Mouse (Mus musculus): Measurements from ENCODE around the gene Atxn7l3. TPM values are rescaled to one million over a fixed set of nuclear protein-coding genes. Genes with fewer than 3 reads are reported as not detected.

The Atxn7l3 gene
- polyA plus RNA-seq, 1 experiment from 2014 or later, result 14.7 TPM

DNA sequence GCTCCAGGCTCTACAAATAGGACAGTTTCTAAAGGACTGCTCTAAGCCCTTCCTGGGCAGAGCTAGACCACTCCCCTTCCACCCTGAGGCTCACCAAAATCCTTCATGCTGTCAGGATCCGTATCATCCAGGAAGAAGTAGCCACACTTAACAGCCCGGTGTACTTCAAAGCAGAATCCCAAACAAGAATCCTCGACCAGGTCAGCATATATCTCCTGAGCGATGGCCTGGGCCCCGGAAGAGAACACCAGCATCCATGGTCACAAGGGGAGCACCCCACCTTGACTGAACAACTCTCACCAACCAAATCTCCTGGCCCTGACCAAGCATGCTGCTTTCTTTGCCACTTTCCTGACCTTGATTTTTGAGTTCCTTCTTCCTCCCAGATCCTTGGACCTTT is 2.0 kb downstream of the Atxn7l3 start:
- H3K36me3 ChIP-seq (ENCODE audit: control insufficient read depth, insufficient read depth, low read length), result peaks cover 31% of the 10 kb centered on the region
- H3K4me1 ChIP-seq (replicated peaks; ENCODE audit: control insufficient read depth, insufficient read depth, low read length), result peaks cover 20% of the 10 kb centered on the region
- no peak overlapping the region; the same call in 1 of the 2 replicates for H3K4me2 ChIP-seq
- no peak for ATAC-seq (replicated peaks; ENCODE audit: low FRiP score)
- no peaks in the 10 kb centered on the region for H3K9me3 ChIP-seq (ENCODE audit: control insufficient read depth, low read length)
- H3K27ac ChIP-seq (ENCODE audit: low read depth, low read length), result peak overlapping the region; percentile 100; the same call in 1 of the 2 replicates
- no peaks in the 10 kb centered on the region for H3K27me3 ChIP-seq (replicated peaks; ENCODE audit: control insufficient read depth, insufficient read depth, low read length)
- 79% methylated on average over 5 of the region's 5 CpGs for WGBS
- 0 out of 2 replicates have a peak overlapping the region, but pooled peaks have one; percentile 67 for H3K9ac ChIP-seq (ENCODE audit: low read depth, low read length)
- H3K4me3 ChIP-seq (ENCODE audit: low read depth, low read length), result peak overlapping the region; percentile 77; the same call in 1 of the 2 replicates
- DNase-seq (ENCODE audit: low spot score), result no peak

DNA sequence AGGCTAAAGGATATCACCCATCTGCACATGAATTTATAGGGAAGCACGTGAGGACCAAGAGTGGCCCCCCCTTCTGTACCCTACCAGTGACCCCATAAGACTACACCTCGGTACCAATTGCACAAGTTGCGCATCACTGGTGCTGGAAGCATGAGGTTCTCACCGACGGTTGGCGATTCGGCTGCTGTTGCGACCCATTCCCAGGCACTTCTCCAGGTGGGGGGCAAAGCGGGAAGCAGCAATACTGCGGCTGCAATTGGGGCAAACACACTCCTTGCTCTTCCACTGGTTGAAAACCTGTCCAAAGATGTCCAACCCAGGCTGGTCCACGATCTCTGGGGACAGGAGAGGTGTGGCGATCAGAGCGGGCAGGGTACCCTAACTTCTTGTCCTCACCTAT is 2.5 kb downstream of the Atxn7l3 start:
- ATAC-seq (replicated peaks; ENCODE audit: low FRiP score), result no peak
- no peak overlapping the region for H3K27ac ChIP-seq (ENCODE audit: low read depth, low read length)
- no peak overlapping the region; the same call in 1 of the 2 replicates for H3K4me3 ChIP-seq (ENCODE audit: low read depth, low read length)
- DNase-seq (ENCODE audit: low spot score), result no peak
- WGBS, result 94% methylated on average over 13 of the region's 13 CpGs
- no peak overlapping the region for H3K9ac ChIP-seq (ENCODE audit: low read depth, low read length)
- peaks cover 20% of the 10 kb centered on the region for H3K4me1 ChIP-seq (replicated peaks; ENCODE audit: control insufficient read depth, insufficient read depth, low read length)
- no peak overlapping the region; the same call in 1 of the 2 replicates for H3K4me2 ChIP-seq
- no peaks in the 10 kb centered on the region for H3K9me3 ChIP-seq (ENCODE audit: control insufficient read depth, low read length)
- peaks cover 31% of the 10 kb centered on the region for H3K36me3 ChIP-seq (ENCODE audit: control insufficient read depth, insufficient read depth, low read length)
- H3K27me3 ChIP-seq (replicated peaks; ENCODE audit: control insufficient read depth, insufficient read depth, low read length), result no peaks in the 10 kb centered on the region

DNA sequence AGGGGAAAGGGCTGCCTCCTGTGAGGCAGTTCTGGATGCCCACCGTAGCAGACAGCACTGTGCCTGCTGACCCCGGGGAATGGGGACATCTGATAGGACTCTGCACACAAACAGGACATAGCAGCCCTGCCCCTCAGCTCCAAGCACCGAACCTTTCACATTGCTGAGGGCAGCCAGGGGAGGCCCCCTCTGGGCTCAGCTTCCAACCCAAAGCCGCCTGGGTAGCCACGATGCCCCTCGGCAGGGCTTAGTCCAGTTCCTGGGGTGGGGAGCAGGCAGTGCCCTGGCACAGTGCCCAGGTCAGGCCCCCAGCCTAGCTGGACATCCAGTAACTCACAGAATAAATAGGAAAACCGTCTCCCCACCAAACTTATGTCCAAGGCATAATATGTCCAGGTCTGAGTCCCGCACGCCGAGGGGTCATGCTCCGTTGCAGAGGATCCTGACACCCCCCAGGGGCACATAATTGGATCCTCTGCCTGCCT is 5.3 kb downstream of the Atxn7l3 start:
- no peak for DNase-seq (ENCODE audit: low spot score)
- Histone ChIP-seq H3K36me3 (ENCODE audit: control insufficient read depth, insufficient read depth, low read length) (peaks cover 43% of the 10 kb centered on the region), H3K9me3 (ENCODE audit: control insufficient read depth, low read length) (no peaks in the 10 kb centered on the region), H3K4me3 (ENCODE audit: low read depth, low read length) (no peak overlapping the region), H3K27ac (ENCODE audit: low read depth, low read length) (no peak overlapping the region), H3K4me1 (replicated peaks; ENCODE audit: control insufficient read depth, insufficient read depth, low read length) (peaks cover 18% of the 10 kb centered on the region), H3K27me3 (replicated peaks; ENCODE audit: control insufficient read depth, insufficient read depth, low read length) (no peaks in the 10 kb centered on the region), H3K4me2 (no peak overlapping the region), H3K9ac (ENCODE audit: low read depth, low read length) (no peak overlapping the region)
- ATAC-seq (replicated peaks; ENCODE audit: low FRiP score), result no peak
- 87% methylated on average over 11 of the region's 11 CpGs for WGBS

DNA sequence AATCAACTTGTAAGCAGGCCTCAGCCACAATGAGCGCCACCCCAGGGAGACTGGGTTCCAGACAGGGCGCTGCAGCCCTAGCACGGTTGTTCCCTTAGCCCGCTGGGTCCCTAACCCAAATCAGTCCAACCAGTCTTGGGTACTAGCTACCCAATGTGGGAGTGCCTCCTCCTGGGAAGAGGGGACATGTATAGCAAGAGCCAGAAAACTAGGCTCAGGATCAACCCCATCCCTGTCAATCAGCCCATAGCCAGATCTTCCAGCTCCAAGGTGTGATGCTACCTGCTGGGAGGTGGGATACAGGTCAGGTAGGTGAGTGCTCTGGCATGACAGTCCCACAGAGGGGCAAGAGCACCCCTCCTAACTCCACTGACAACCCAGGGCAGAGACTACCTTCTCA is 6.3 kb downstream of the Atxn7l3 start:
- no peak overlapping the region for H3K27ac ChIP-seq (ENCODE audit: low read depth, low read length)
- WGBS, result 88% methylated on average over 4 of the region's 4 CpGs
- H3K36me3 ChIP-seq (ENCODE audit: control insufficient read depth, insufficient read depth, low read length), result peaks cover 43% of the 10 kb centered on the region
- no peak for ATAC-seq (replicated peaks; ENCODE audit: low FRiP score)
- peaks cover 21% of the 10 kb centered on the region for H3K4me1 ChIP-seq (replicated peaks; ENCODE audit: control insufficient read depth, insufficient read depth, low read length)
- H3K4me3 ChIP-seq (ENCODE audit: low read depth, low read length), result no peak overlapping the region
- no peak overlapping the region for H3K4me2 ChIP-seq
- DNase-seq (ENCODE audit: low spot score), result no peak
- H3K9ac ChIP-seq (ENCODE audit: low read depth, low read length), result no peak overlapping the region
- H3K9me3 ChIP-seq (ENCODE audit: control insufficient read depth, low read length), result no peaks in the 10 kb centered on the region
- no peaks in the 10 kb centered on the region for H3K27me3 ChIP-seq (replicated peaks; ENCODE audit: control insufficient read depth, insufficient read depth, low read length)

DNA sequence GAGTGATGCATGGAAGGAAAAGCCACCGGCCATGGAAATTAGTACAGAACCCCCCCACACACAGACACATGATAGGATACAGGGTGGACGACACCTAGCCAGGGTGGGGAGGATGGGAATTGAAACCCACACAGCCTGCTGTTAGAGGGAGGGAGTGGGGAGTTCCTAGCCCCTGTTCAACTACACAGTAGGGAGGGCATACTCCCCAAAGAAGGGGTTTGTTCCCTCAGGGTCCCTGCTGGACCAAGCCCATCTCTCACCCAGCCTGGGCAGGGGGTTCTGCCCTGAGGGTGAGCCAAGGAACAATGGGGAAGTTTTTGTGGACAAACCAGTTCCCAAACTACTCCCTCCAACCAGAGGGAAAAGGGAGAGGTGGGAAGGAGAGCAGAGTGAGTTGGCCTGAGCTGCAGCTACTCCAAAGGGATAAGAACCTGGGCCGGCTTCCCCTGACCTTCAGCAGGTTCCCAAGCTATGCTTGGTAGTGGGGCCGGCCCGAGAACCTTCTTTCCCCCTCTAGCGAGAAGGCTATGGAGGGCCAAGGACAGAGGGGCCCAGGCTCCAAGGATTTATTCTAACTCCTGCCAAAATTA is 6.8 kb downstream of the Atxn7l3 start:
- Histone ChIP-seq H3K36me3 (ENCODE audit: control insufficient read depth, insufficient read depth, low read length) (peaks cover 43% of the 10 kb centered on the region), H3K9me3 (ENCODE audit: control insufficient read depth, low read length) (no peaks in the 10 kb centered on the region), H3K4me2 (no peak overlapping the region), H3K9ac (ENCODE audit: low read depth, low read length) (no peak overlapping the region), H3K27me3 (replicated peaks; ENCODE audit: control insufficient read depth, insufficient read depth, low read length) (no peaks in the 10 kb centered on the region), H3K4me3 (ENCODE audit: low read depth, low read length) (no peak overlapping the region), H3K4me1 (replicated peaks; ENCODE audit: control insufficient read depth, insufficient read depth, low read length) (peaks cover 16% of the 10 kb centered on the region), H3K27ac (ENCODE audit: low read depth, low read length) (no peak overlapping the region)
- 70% methylated on average over 6 of the region's 6 CpGs for WGBS
- ATAC-seq (replicated peaks; ENCODE audit: low FRiP score) (no peak), DNase-seq (ENCODE audit: low spot score) (no peak)

DNA sequence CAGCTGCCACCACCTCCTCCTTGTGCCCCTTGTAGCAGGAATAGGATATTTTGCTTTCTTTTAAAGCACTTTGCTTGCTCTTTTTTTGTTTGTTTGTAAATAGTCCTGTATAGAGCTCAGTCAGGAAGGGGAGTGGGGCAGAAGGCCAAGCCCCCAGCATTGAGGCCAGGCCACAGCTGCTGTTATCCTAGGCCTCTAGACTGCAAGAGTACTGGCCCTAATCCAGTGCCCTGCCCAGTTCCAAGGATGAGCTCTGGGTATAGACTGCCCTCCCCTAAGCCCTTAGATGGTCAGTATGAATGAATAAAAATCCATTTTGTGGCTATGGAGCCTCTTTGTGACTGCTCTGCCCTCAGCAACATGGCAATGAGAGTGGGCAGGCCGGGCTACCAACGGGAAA is 7.5 kb downstream of the Atxn7l3 start:
- H3K9ac ChIP-seq (ENCODE audit: low read depth, low read length), result no peak overlapping the region
- H3K4me1 ChIP-seq (replicated peaks; ENCODE audit: control insufficient read depth, insufficient read depth, low read length), result peaks cover 12% of the 10 kb centered on the region
- peaks cover 40% of the 10 kb centered on the region for H3K36me3 ChIP-seq (ENCODE audit: control insufficient read depth, insufficient read depth, low read length)
- no peaks in the 10 kb centered on the region for H3K27me3 ChIP-seq (replicated peaks; ENCODE audit: control insufficient read depth, insufficient read depth, low read length)
- H3K9me3 ChIP-seq (ENCODE audit: control insufficient read depth, low read length), result no peaks in the 10 kb centered on the region
- 88% methylated on average over 2 of the region's 2 CpGs for WGBS
- DNase-seq (ENCODE audit: low spot score) (no peak), ATAC-seq (replicated peaks; ENCODE audit: low FRiP score) (no peak)
- peak overlapping the region; percentile 34; the same call in 1 of the 2 replicates for H3K27ac ChIP-seq (ENCODE audit: low read depth, low read length)
- no peak overlapping the region for H3K4me3 ChIP-seq (ENCODE audit: low read depth, low read length)
- H3K4me2 ChIP-seq, result no peak overlapping the region

DNA sequence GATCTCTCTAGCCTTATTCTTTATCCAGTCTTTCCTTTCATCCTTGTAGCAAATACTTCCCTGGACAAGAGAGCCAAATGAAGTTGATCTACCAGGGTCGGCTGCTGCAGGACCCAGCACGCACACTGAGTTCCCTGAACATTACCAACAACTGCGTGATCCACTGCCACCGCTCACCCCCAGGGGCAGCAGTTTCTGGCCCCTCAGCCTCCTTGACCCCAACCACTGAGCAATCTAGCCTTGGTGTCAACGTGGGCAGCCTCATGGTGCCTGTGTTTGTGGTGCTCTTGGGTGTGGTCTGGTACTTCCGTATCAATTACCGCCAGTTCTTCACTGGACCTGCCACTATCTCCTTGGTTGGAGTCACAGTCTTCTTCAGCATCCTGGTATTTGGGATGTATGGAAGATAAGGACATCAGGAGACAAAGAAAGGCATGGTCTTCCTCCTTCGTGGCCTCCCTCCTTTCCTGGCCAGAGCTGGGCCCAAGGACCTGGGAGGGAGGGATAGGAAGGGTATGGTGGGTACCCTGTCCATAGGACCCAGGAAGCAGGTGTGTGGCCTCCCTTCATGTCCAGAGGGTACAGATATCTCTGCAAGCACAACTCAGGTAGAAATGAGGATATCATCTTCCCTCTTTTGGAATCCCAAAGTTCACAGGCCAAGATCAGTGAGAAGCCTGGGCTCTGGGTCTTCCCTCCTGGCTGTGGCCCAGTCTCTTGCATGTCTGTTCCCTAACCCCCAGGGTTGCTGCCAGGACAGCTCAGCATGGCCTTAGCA is 8.2 kb downstream of the Atxn7l3 start:
- H3K9ac ChIP-seq (ENCODE audit: low read depth, low read length), result no peak overlapping the region
- no peak overlapping the region for H3K27ac ChIP-seq (ENCODE audit: low read depth, low read length)
- no peaks in the 10 kb centered on the region for H3K9me3 ChIP-seq (ENCODE audit: control insufficient read depth, low read length)
- H3K36me3 ChIP-seq (ENCODE audit: control insufficient read depth, insufficient read depth, low read length), result peaks cover 37% of the 10 kb centered on the region
- no peak for ATAC-seq (replicated peaks; ENCODE audit: low FRiP score)
- DNase-seq (ENCODE audit: low spot score), result no peak
- WGBS, result 85% methylated on average over 8 of the region's 8 CpGs
- no peak overlapping the region for H3K4me2 ChIP-seq
- 0 out of 2 replicates have a peak overlapping the region, but pooled peaks have one; percentile 8 for H3K4me3 ChIP-seq (ENCODE audit: low read depth, low read length)
- H3K4me1 ChIP-seq (replicated peaks; ENCODE audit: control insufficient read depth, insufficient read depth, low read length), result peaks cover 12% of the 10 kb centered on the region
- no peaks in the 10 kb centered on the region for H3K27me3 ChIP-seq (replicated peaks; ENCODE audit: control insufficient read depth, insufficient read depth, low read length)

DNA sequence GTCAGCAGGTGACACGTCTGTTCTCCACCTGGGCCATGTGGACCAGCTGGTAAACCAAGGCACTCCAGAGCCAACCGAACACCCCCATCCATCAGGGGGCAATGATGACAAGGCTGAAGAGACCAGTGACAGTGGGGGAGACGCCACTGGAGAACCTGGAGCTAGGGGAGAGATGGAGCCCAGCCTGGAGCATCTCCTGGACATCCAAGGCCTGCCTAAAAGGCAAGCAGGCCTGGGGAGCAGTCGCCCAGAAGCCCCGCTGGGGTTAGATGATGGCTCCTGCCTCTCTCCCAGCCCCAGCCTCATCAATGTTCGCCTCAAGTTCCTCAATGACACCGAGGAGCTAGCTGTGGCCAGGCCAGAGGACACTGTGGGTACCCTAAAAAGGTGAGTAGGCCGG is 8.9 kb downstream of the Atxn7l3 start:
- WGBS, result 89% methylated on average over 8 of the region's 8 CpGs
- H3K4me3 ChIP-seq (ENCODE audit: low read depth, low read length), result no peak overlapping the region

More for the DNA sequence above, 8.9 kb downstream of the Atxn7l3 start:
- no peak overlapping the region for H3K9ac ChIP-seq (ENCODE audit: low read depth, low read length)
- peaks cover 12% of the 10 kb centered on the region for H3K4me1 ChIP-seq (replicated peaks; ENCODE audit: control insufficient read depth, insufficient read depth, low read length)
- no peak overlapping the region for H3K27ac ChIP-seq (ENCODE audit: low read depth, low read length)
- no peaks in the 10 kb centered on the region for H3K27me3 ChIP-seq (replicated peaks; ENCODE audit: control insufficient read depth, insufficient read depth, low read length)
- no peak for DNase-seq (ENCODE audit: low spot score)
- H3K9me3 ChIP-seq (ENCODE audit: control insufficient read depth, low read length), result no peaks in the 10 kb centered on the region
- peaks cover 30% of the 10 kb centered on the region for H3K36me3 ChIP-seq (ENCODE audit: control insufficient read depth, insufficient read depth, low read length)
- H3K4me2 ChIP-seq, result no peak overlapping the region
- no peak for ATAC-seq (replicated peaks; ENCODE audit: low FRiP score)

All from liver, embryonic 11.5 days (tissue).